Mouse (Mus musculus) heart, postnatal 0 days (tissue): Measurements from ENCODE around the gene Gm9833.

Experiments used
- CTCF ChIP-seq: IDR thresholded peaks from 2 replicates; pipeline ENCODE4 v1.5.1; 2016; ENCODE audit warnings: antibody characterized with exemption, control low read depth, low read depth
- EP300 ChIP-seq: IDR thresholded peaks from 2 replicates; pipeline ENCODE4 v1.6.1; 2016; ENCODE audit warnings: antibody characterized with exemption, low read depth

- no peak for TF ChIP-seq CTCF
- TF ChIP-seq EP300: no peak
Measured at GRCm38 (mm10) chr3:10121956-10122739, 34.2 kb downstream of the Gm9833 start.
